Mouse (Mus musculus): ENCODE results near the gene Lhpp. TPM values are rescaled to one million over a fixed set of nuclear protein-coding genes. Genes with fewer than 3 reads are reported as not detected.

Gene Lhpp
- polyA plus RNA-seq, 1 experiment from 2014 or later: 22.5 TPM

GRCm38 (mm10) chr7:132747096-132747495 is 136.7 kb downstream of the Lhpp start:
- H3K36me3 ChIP-seq: peaks cover 28% of the 10 kb centered on the region
- WGBS: 83% methylated on average over 6 of the region's 6 CpGs
- ATAC-seq (ENCODE audit: insufficient number of reproducible peaks, insufficient read depth, low FRiP score, low TSS enrichment, low read depth): no peak

GRCm38 (mm10) chr7:132748076-132748769 is 137.8 kb downstream of the Lhpp start:
- no peak overlapping the region for H3K9ac ChIP-seq (replicated peaks)
- peaks cover 36% of the 10 kb centered on the region for H3K36me3 ChIP-seq
- H3K4me3 ChIP-seq (replicated peaks): no peak overlapping the region
- no peak overlapping the region for H3K4me2 ChIP-seq
- ATAC-seq (ENCODE audit: insufficient number of reproducible peaks, insufficient read depth, low FRiP score, low TSS enrichment, low read depth): no peak
- H3K27ac ChIP-seq: no peak overlapping the region
- no peaks in the 10 kb centered on the region for H3K9me3 ChIP-seq
- H3K4me1 ChIP-seq (replicated peaks): peaks cover 4% of the 10 kb centered on the region
- WGBS: 93% methylated on average over 3 of the region's 3 CpGs
- H3K27me3 ChIP-seq: no peaks in the 10 kb centered on the region

More at GRCm38 (mm10) chr7:132747096-132747495, 136.7 kb downstream of the Lhpp start:
- no peak overlapping the region for H3K27ac ChIP-seq
- no peaks in the 10 kb centered on the region for H3K9me3 ChIP-seq
- no peak overlapping the region for H3K4me2 ChIP-seq
- no peak overlapping the region for H3K4me3 ChIP-seq (replicated peaks)
- no peak overlapping the region for H3K9ac ChIP-seq (replicated peaks)
- no peaks in the 10 kb centered on the region for H3K27me3 ChIP-seq
- peaks cover 4% of the 10 kb centered on the region; the same call in 1 of the 2 replicates for H3K4me1 ChIP-seq (replicated peaks)

- ATAC-seq (ENCODE audit: insufficient number of reproducible peaks, insufficient read depth, low FRiP score, low TSS enrichment, low read depth): no peak
- H3K9ac ChIP-seq (replicated peaks): no peak overlapping the region
- H3K27me3 ChIP-seq: no peaks in the 10 kb centered on the region
- no peak overlapping the region for H3K4me2 ChIP-seq
- 93% methylated on average over 11 of the region's 11 CpGs for WGBS
- H3K9me3 ChIP-seq: no peaks in the 10 kb centered on the region
- no peak overlapping the region for H3K4me3 ChIP-seq (replicated peaks)
- no peak overlapping the region for H3K27ac ChIP-seq
- peaks cover 16% of the 10 kb centered on the region for H3K4me1 ChIP-seq (replicated peaks)
- peaks cover 36% of the 10 kb centered on the region for H3K36me3 ChIP-seq
Observed at GRCm38 (mm10) chr7:132749504-132749903, 139.1 kb downstream of the Lhpp start.

GRCm38 (mm10) chr7:132751716-132752115 is 141.3 kb downstream of the Lhpp start:
- H3K36me3 ChIP-seq: peaks cover 33% of the 10 kb centered on the region
- H3K4me3 ChIP-seq (replicated peaks): no peak overlapping the region
- no peaks in the 10 kb centered on the region for H3K27me3 ChIP-seq
- no peak overlapping the region for H3K9ac ChIP-seq (replicated peaks)
- H3K27ac ChIP-seq: no peak overlapping the region
- WGBS: 83% methylated on average over 2 of the region's 2 CpGs
- no peaks in the 10 kb centered on the region for H3K9me3 ChIP-seq
- peaks cover 35% of the 10 kb centered on the region for H3K4me1 ChIP-seq (replicated peaks)
- H3K4me2 ChIP-seq: no peak overlapping the region
- no peak for ATAC-seq (ENCODE audit: insufficient number of reproducible peaks, insufficient read depth, low FRiP score, low TSS enrichment, low read depth)

GRCm38 (mm10) chr7:132753518-132754388 is 143.3 kb downstream of the Lhpp start:
- ATAC-seq (ENCODE audit: insufficient number of reproducible peaks, insufficient read depth, low FRiP score, low TSS enrichment, low read depth): 0 out of 2 replicates have a peak, but pooled peaks have one; percentile 35
- H3K9me3 ChIP-seq: no peaks in the 10 kb centered on the region
- no peak overlapping the region for H3K4me3 ChIP-seq (replicated peaks)
- whole genome bisulfite sequencing: 41% methylated on average over 4 of the region's 4 CpGs
- peak overlapping the region; percentile 96 for H3K27ac ChIP-seq
- H3K9ac ChIP-seq (replicated peaks): no peak overlapping the region
- no peaks in the 10 kb centered on the region for H3K27me3 ChIP-seq
- peaks cover 35% of the 10 kb centered on the region for H3K4me1 ChIP-seq (replicated peaks)
- H3K4me2 ChIP-seq: no peak overlapping the region; the same call in 1 of the 2 replicates
- H3K36me3 ChIP-seq: peaks cover 46% of the 10 kb centered on the region

GRCm38 (mm10) chr7:132754389-132754750 is 143.9 kb downstream of the Lhpp start:
- no peak overlapping the region for H3K4me3 ChIP-seq (replicated peaks)
- H3K27ac ChIP-seq: peak overlapping the region; percentile 96
- no peaks in the 10 kb centered on the region for H3K27me3 ChIP-seq
- no peaks in the 10 kb centered on the region for H3K9me3 ChIP-seq
- ATAC-seq (ENCODE audit: insufficient number of reproducible peaks, insufficient read depth, low FRiP score, low TSS enrichment, low read depth): no peak
- no peak overlapping the region for H3K9ac ChIP-seq (replicated peaks)
- 53% methylated on average over 3 of the region's 3 CpGs for WGBS
- H3K36me3 ChIP-seq: peaks cover 46% of the 10 kb centered on the region
- no peak overlapping the region for H3K4me2 ChIP-seq
- peaks cover 35% of the 10 kb centered on the region for H3K4me1 ChIP-seq (replicated peaks)

Other genes with a start within 250 kb of the Lhpp start
- gene Oat, start 34.2 kb upstream of the Lhpp start, polyA plus RNA-seq (2016; fragmentation: Nextera tagmentation; extraction: Ambion mirVana): 138 and 144 TPM in 2 replicates
- gene Nkx1-2, start 11.0 kb upstream of the Lhpp start, polyA plus RNA-seq (2016; fragmentation: Nextera tagmentation; extraction: Ambion mirVana): 0.10 TPM in 1 of 2 replicates, not detected in the other
- 27.7 and 29.8 TPM in 2 replicates for gene Fam53b, start 203.2 kb downstream of the Lhpp start, polyA plus RNA-seq (2016; fragmentation: Nextera tagmentation; extraction: Ambion mirVana)
- 78.1 and 80.3 TPM in 2 replicates for gene Eef1akmt2, start 242.0 kb downstream of the Lhpp start, polyA plus RNA-seq (2016; fragmentation: Nextera tagmentation; extraction: Ambion mirVana)
- gene Abraxas2, start 248.6 kb downstream of the Lhpp start, polyA plus RNA-seq (2016; fragmentation: Nextera tagmentation; extraction: Ambion mirVana): 40.4 and 40.8 TPM in 2 replicates

Data from limb, embryonic 12.5 days (tissue).